Mouse (Mus musculus) WW6 (cell line): Measurements from ENCODE around the gene Cd274.

Experiments used
- DNase-seq: peaks from one replicate; pipeline ENCODE4 v3.0.0-alpha.2; 2013; ENCODE audit warnings: low read depth, low spot score

Gene Cd274

GRCm38 (mm10) chr19:29366969-29367622 lies at the start of gene Cd274, which contains the start of gene Plgrkt:
TSS of gene Cd274 (plus strand) at chr19:29367455.
TSS of gene Plgrkt (minus strand) at chr19:29367390.
- no peak for DNase-seq

- DNase-seq = no peak
Observed at GRCm38 (mm10) chr19:29323416-29324049, 43.7 kb upstream of the Cd274 start.

DNA sequence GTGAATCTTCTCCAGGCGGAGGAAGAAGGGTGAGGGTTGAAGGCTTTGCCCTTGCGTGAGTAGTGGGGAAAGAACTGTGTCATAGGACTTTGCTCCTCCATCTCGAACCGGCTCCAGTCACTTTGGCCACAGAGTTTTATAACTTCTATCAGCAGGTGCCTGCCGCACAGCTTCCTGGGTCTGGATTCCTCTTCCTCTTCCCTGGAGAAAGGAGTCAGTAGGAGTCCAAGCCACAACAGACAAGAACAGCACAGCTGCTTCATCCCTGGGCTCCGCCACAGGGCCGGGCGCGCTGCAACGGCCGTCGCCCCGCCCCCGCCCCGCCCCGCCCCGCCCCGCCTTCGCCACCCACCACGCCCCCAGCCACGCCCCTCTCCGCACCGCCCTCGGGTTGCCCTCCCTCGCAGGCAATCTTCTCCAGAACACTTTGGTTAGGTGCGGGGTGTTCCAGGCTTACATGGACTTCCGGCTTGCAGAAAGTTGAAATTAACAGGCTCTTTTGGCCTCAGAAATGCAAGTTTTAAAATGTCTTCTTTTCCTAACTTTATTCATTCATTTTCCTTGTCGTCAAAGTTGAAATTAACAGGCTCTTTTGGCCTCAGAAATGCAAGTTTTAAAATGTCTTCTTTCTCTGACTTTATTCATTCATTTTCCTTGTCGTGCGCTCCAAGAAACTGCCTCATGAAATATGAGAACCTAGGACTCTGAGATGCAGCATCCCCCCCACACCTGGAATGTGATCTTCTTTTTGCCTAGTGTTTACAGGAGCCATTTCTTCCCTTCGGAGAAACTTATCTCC lies 42.0 kb upstream of the Cd274 start, which contains the start of gene Insl6:
Insl6 (minus strand) TSS at position 304 of the 799 bp plus-strand sequence.
- peak; percentile 5 for DNase-seq

DNA sequence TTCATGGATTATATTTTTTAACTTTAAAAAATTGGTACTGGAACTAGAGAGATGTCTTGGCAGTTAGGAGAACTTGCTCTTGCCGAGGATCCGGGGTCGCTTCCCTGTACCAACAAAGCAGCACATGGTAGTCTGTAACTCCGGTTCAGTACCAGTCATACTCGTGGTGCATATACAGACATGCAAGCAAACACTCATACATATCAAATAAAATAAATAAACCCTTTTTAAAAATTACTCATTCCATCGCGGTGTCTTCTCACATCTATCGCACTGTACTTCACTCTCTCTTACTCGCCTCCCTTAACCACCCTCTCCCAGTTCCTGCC lies 41.4 kb upstream of the Cd274 start:
- DNase-seq = no peak

- no peak for DNase-seq
Observed at GRCm38 (mm10) chr19:29326396-29326795, 40.9 kb upstream of the Cd274 start.

- DNase-seq = no peak
Observed at GRCm38 (mm10) chr19:29326822-29327552, 40.3 kb upstream of the Cd274 start.

GRCm38 (mm10) chr19:29334068-29334745 lies 33.0 kb upstream of the Cd274 start, which contains the start of gene Rln1:
TSS of gene Rln1 (minus strand) at chr19:29334670.
- DNase-seq = no peak

GRCm38 (mm10) chr19:29336624-29337023 lies 30.6 kb upstream of the Cd274 start:
- no peak for DNase-seq

GRCm38 (mm10) chr19:29341029-29341428 lies 26.2 kb upstream of the Cd274 start:
- no peak for DNase-seq

DNA sequence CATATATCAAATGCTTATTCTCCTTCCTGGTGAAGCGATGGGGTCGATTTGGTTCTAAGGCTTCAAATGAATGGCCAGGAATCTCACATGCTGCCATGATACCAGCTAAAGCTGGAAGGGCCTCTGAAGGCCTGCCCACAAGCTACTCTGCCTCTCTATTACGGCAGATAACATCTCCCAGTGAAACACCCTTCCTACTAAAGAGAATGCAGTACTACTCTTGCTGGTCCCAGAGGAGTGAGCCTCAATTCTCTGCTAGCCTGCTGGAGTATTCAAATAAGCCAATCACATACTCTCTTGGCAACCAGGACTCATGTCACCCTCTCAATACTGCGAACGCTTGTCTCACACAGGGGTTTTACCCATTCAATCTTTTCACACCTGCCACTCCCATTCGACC lies 25.0 kb upstream of the Cd274 start:
- no peak for DNase-seq

DNA sequence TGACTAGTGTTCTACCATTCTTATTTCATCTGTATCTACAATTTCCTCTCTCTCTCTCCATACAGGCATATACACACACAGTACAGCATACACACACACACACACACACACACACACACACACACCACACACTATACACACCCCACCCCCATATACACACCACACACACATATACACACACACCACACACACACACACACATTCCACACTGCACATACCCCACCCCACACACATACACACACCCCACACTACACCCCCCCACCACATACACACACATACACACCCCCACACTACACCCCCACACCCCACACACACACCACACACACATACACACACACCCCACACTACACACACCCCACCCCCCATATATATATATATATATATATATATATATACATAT lies 22.4 kb upstream of the Cd274 start:
- no peak for DNase-seq

DNA sequence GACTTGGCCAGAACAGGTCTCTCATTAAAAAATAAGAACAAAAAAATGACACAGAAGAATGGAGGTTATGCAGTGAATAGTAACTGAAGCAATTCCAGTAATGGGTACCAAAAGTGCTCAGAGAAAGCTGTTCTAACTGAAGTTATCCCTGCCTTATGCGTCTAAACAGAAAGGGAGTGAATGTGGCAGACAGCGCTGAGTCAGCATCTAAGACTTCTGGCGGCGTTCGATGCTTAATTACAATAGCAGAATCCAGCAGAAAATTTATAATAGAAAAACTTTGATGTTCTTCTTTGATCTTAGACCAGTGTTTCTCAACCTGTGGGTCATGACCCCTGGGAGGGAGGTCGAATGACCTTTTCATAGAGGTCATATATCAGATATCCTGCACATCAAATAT lies 21.6 kb upstream of the Cd274 start:
- no peak for DNase-seq

GRCm38 (mm10) chr19:29350991-29351390 lies 16.3 kb upstream of the Cd274 start:
- no peak for DNase-seq

GRCm38 (mm10) chr19:29354895-29355877 lies 12.1 kb upstream of the Cd274 start:
- no peak for DNase-seq

DNA sequence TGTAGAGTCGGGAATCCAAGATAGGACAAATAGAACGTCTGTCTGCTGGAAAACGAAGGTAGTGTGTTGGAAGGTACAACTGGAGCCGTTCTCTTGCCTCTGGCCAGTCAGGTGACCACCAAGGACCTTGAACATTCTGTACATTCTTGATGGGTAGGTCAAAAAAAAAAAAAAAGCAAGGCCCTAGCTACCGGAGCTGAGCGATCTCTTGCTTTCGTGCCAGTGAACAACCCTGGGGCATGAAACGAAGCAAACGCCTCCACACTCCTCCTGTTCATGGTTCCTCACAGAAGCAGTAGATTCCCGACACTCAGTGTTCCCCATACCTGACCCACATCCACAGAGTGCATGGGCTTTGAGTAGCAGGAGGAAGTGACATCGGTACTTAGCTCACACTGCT lies 11.0 kb upstream of the Cd274 start:
- DNase-seq = no peak

- DNase-seq = no peak
Observed at GRCm38 (mm10) chr19:29360251-29360650, 7.0 kb upstream of the Cd274 start.

- peak; percentile 65 for DNase-seq
Observed at GRCm38 (mm10) chr19:29361468-29362130, 5.7 kb upstream of the Cd274 start.

DNA sequence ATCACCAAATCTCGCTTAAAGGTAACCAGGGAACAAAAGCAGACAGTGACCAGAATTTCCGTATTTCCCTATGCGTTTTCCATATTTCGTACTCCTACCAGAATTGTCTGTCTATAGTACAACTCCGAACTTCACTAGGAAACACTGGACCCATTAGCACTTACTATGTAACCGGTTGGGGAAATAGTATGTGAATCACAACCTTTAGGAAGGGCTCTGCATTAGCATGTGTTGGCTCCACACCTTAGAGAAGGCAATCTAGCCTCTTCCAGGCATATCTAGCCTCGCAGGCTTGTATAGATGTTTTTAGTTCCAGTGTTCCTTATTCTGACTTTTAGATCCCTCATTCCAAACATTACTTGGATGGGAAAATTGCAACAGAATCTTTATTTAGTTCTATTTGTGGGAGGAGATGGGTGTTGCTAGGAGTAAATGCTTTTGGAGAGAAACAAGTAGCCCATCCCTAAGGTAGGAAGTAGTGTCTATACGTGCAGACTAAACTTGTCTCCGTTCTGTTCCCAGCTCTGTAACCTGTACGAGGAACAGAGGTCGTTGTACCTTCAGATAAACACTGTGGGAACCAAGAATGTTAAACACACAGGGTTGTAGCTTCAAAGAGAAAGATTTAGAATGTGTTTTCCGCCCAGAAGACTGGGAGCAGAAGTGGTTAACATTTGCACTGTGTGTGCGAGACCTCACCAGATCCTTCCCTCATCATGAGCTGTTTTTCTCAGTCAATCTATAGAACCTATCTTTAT lies 4.9 kb upstream of the Cd274 start:
- DNase-seq = no peak

- no peak for DNase-seq
Observed at GRCm38 (mm10) chr19:29363557-29363956, 3.7 kb upstream of the Cd274 start.
